Mouse (Mus musculus): ENCODE data around the gene Gm26992. TPM values are rescaled to one million over a fixed set of nuclear protein-coding genes. Genes with fewer than 3 reads are reported as not detected.

Gm26992 gene
- polyA plus RNA-seq, 1 experiment from 2014 or later = not detected

DNA sequence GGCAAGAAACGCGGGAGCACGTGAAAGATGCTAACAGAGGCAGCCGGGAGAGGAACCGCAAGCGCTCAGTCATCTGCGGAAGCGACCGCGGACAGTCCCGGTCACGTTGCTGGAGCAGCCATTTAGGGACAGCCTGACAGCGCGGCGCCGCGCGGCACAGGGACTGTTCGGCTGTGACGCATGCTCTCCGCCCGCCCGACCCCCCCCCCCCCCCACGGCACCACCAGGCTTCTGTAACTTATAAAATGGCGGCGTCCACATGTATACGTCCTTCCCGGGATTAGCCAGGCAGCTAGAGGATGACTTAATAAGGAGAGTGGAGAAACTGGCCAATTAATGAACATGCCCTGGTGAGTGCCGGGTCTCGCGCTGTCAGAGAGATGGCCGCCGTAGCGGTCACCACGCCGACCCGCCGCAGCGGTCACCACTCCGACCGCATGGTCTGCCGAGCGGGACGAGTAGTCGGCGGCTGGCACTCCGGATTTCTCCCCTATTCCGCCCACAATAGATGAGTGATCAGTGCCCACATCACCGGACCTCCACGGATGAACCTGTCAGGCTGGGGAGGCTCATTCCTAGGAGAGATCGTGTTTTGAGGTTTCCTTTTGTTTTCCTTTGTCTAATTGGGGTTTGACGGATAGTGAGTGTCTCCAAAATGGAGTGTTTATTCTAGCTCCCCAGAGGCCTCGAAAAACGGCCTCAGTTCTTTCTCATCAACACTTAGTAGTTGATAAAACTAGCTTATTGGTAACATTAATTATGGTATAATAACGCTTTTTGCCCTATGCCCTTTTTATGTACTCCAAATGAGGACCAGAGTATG lies 71.8 kb downstream of the Gm26992 start:
- Histone ChIP-seq H3K27ac (ENCODE audit: low read length) (peak overlapping the region; percentile 92), H3K4me2 (ENCODE audit: low read depth, low read length) (peak overlapping the region; percentile 57), H3K9me3 (replicated peaks; ENCODE audit: control insufficient read depth, low read length) (no peaks in the 10 kb centered on the region), H3K27me3 (ENCODE audit: control insufficient read depth, insufficient read depth, low read length) (no peaks in the 10 kb centered on the region), H3K4me1 (ENCODE audit: control insufficient read depth, insufficient read depth, low read length) (peaks cover 7% of the 10 kb centered on the region), H3K9ac (ENCODE audit: low read length) (peak overlapping the region; percentile 87), H3K4me3 (replicated peaks; ENCODE audit: low read length) (peak overlapping the region; percentile 65), H3K36me3 (ENCODE audit: control insufficient read depth, insufficient read depth, low read length) (peaks cover 3% of the 10 kb centered on the region; the same call in 1 of the 2 replicates)
- peak; percentile 96 for ATAC-seq (ENCODE audit: insufficient read depth, low FRiP score)
- WGBS = under 1% methylated on average over 51 of the region's 55 CpGs

DNA sequence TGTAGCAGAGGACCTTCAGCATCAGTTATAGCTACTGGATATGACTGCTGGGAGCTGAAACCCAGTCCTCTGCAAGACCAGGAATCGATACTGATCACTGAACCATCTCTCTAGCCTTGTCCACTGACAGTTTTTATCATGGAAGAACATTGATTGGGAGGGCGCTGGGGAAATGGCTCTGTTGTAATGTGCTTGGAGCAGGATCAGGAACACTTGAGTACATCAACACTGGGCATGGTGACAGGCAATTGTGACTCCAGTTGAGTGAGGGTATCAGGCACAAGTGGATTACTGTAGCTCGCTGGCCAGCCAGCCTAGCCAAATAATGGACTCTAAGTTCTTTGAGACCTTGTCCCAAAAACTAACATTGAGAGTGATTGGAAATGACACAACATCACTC lies 77.6 kb downstream of the Gm26992 start:
- no peak for ATAC-seq (ENCODE audit: insufficient read depth, low FRiP score)
- Histone ChIP-seq H3K4me1 (ENCODE audit: control insufficient read depth, insufficient read depth, low read length) (no peaks in the 10 kb centered on the region; the same call in 1 of the 2 replicates), H3K4me3 (replicated peaks; ENCODE audit: low read length) (no peak overlapping the region)

DNA sequence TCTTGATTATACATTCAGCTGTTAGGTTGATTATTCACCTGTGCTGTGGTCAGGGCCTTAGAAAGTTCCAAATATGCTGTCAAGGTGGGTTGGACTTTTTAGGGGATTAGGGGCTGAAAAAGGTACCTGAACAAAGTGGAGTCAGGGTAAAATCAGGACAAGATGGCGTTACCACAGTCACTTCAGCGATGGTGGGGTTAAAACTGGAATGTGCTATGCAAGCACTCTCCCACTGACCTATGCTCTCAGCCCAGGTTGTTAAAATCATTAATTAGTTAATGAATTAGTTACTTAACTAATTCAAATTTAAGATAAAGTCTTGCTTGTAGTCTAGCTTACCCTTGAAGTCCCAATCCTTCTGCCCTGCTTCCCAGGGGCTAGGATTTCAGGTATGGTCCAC lies 78.3 kb downstream of the Gm26992 start:
- ATAC-seq (ENCODE audit: insufficient read depth, low FRiP score) = no peak
- Histone ChIP-seq H3K4me3 (replicated peaks; ENCODE audit: low read length) (no peak overlapping the region), H3K27ac (ENCODE audit: low read length) (no peak overlapping the region), H3K4me2 (ENCODE audit: low read depth, low read length) (no peak overlapping the region), H3K27me3 (ENCODE audit: control insufficient read depth, insufficient read depth, low read length) (no peaks in the 10 kb centered on the region), H3K9me3 (replicated peaks; ENCODE audit: control insufficient read depth, low read length) (no peaks in the 10 kb centered on the region), H3K9ac (ENCODE audit: low read length) (no peak overlapping the region), H3K36me3 (ENCODE audit: control insufficient read depth, insufficient read depth, low read length) (peaks cover 3% of the 10 kb centered on the region; the same call in 1 of the 2 replicates), H3K4me1 (ENCODE audit: control insufficient read depth, insufficient read depth, low read length) (no peaks in the 10 kb centered on the region)
- 88% methylated on average over 2 of the region's 2 CpGs for WGBS

More for the DNA sequence above, 77.6 kb downstream of the Gm26992 start:
- Histone ChIP-seq H3K9ac (ENCODE audit: low read length) (no peak overlapping the region), H3K27ac (ENCODE audit: low read length) (no peak overlapping the region), H3K4me2 (ENCODE audit: low read depth, low read length) (no peak overlapping the region), H3K9me3 (replicated peaks; ENCODE audit: control insufficient read depth, low read length) (no peaks in the 10 kb centered on the region), H3K36me3 (ENCODE audit: control insufficient read depth, insufficient read depth, low read length) (peaks cover 3% of the 10 kb centered on the region; the same call in 1 of the 2 replicates), H3K27me3 (ENCODE audit: control insufficient read depth, insufficient read depth, low read length) (no peaks in the 10 kb centered on the region)
- 89% methylated on average over 3 of the region's 3 CpGs for WGBS

DNA sequence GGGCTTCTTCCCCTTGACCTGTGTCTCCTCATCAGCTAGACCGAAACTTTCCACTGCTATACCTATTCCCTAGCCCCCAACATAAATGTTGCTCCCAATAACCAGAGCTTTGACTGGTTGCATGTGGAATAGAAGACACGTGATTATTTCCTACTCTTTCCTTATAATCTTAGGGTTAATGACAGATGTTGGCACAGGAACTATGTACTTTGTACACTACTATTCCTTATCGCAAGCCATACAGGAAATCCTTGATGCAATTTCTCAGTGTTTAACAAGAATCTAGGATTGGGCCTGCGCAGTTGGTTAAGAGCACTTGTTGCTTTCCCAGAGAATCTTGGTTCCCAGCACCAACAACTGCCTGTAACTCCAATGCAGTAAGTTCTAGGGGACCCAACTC lies 86.4 kb downstream of the Gm26992 start:
- no peaks in the 10 kb centered on the region for H3K9me3 ChIP-seq (replicated peaks; ENCODE audit: control insufficient read depth, low read length)
- no peak overlapping the region for H3K4me2 ChIP-seq (ENCODE audit: low read depth, low read length)
- no peaks in the 10 kb centered on the region for H3K27me3 ChIP-seq (ENCODE audit: control insufficient read depth, insufficient read depth, low read length)
- H3K27ac ChIP-seq (ENCODE audit: low read length) = no peak overlapping the region
- H3K9ac ChIP-seq (ENCODE audit: low read length) = no peak overlapping the region
- no peak overlapping the region for H3K4me3 ChIP-seq (replicated peaks; ENCODE audit: low read length)
- ATAC-seq (ENCODE audit: insufficient read depth, low FRiP score) = 0 out of 2 replicates have a peak, but pooled peaks have one; percentile 37
- no peaks in the 10 kb centered on the region for H3K4me1 ChIP-seq (ENCODE audit: control insufficient read depth, insufficient read depth, low read length)
- WGBS = 81% methylated on average over 4 of the region's 4 CpGs
- H3K36me3 ChIP-seq (ENCODE audit: control insufficient read depth, insufficient read depth, low read length) = no peaks in the 10 kb centered on the region

DNA sequence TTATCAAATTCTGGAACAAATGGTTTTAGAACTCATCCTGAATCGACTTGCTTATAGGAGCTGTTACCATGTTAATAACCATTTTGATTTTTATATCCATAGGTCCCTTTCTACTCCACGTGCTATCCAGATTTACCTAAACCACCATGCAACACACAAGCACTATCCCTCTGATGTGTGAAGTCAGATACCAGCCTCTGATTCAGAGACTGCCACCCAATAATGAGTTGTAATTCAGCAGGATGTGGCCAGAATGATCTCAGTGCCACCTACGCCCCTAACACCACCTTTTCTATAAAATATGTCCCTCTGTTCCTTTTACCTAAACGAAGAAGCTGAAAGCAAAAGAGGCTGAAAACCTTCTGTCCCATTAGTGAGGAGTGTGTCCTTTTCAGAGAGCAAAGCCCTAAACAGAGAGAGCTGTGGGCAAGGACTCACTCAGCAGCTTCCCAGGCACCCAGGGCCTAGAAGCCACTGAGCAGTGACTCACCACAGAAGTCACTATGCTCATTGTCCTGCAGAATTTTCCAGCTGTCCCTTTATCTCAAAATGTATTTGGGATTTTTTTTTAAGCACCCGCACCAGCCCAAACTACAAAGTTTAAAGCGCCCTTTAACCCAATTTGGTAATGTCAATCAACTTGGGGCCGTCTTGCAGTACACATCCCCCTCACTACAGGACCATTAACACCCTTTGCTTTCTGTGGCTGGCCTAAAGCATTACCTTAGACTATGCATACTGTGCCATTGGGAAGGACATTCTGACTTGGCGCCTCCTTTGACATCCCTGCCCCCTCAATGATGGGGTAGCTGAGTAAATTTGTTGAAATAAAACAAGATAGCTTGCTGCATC lies 87.6 kb downstream of the Gm26992 start:
- no peak for ATAC-seq (ENCODE audit: insufficient read depth, low FRiP score)
- no peak overlapping the region for H3K9ac ChIP-seq (ENCODE audit: low read length)
- H3K9me3 ChIP-seq (replicated peaks; ENCODE audit: control insufficient read depth, low read length) = no peaks in the 10 kb centered on the region
- no peaks in the 10 kb centered on the region for H3K27me3 ChIP-seq (ENCODE audit: control insufficient read depth, insufficient read depth, low read length)
- no peak overlapping the region for H3K4me3 ChIP-seq (replicated peaks; ENCODE audit: low read length)
- H3K4me2 ChIP-seq (ENCODE audit: low read depth, low read length) = no peak overlapping the region
- no peaks in the 10 kb centered on the region for H3K36me3 ChIP-seq (ENCODE audit: control insufficient read depth, insufficient read depth, low read length)
- H3K4me1 ChIP-seq (ENCODE audit: control insufficient read depth, insufficient read depth, low read length) = no peaks in the 10 kb centered on the region
- no peak overlapping the region for H3K27ac ChIP-seq (ENCODE audit: low read length)
- 76% methylated on average over 8 of the region's 8 CpGs for WGBS

DNA sequence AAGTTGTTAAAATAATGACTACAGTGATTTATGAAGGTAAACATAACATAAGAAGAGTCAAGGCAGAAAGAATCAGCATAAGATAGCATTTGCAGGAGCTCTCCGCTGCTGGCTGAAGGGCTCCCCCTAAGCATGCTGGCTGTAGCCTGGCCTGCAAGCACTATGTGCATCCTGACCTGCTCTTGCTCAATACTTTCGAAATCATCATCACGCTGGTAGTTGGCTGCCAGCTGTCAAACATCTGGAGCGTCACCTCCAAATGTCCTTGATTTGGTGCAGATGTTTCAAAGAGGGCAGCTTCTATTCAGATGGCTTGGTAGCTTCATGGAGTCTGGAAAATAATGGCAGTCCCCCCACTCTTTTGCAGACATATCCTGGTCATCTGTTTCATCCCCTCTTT lies 93.0 kb downstream of the Gm26992 start:
- H3K9me3 ChIP-seq (replicated peaks; ENCODE audit: control insufficient read depth, low read length) = no peaks in the 10 kb centered on the region
- H3K27me3 ChIP-seq (ENCODE audit: control insufficient read depth, insufficient read depth, low read length) = no peaks in the 10 kb centered on the region
- H3K9ac ChIP-seq (ENCODE audit: low read length) = no peak overlapping the region
- ATAC-seq (ENCODE audit: insufficient read depth, low FRiP score) = no peak
- WGBS = 37% methylated on average over 4 of the region's 4 CpGs
- no peak overlapping the region for H3K4me3 ChIP-seq (replicated peaks; ENCODE audit: low read length)
- no peaks in the 10 kb centered on the region; the same call in 1 of the 2 replicates for H3K4me1 ChIP-seq (ENCODE audit: control insufficient read depth, insufficient read depth, low read length)
- H3K27ac ChIP-seq (ENCODE audit: low read length) = peak overlapping the region; percentile 78; the same call in 1 of the 2 replicates
- H3K4me2 ChIP-seq (ENCODE audit: low read depth, low read length) = no peak overlapping the region
- no peaks in the 10 kb centered on the region for H3K36me3 ChIP-seq (ENCODE audit: control insufficient read depth, insufficient read depth, low read length)

DNA sequence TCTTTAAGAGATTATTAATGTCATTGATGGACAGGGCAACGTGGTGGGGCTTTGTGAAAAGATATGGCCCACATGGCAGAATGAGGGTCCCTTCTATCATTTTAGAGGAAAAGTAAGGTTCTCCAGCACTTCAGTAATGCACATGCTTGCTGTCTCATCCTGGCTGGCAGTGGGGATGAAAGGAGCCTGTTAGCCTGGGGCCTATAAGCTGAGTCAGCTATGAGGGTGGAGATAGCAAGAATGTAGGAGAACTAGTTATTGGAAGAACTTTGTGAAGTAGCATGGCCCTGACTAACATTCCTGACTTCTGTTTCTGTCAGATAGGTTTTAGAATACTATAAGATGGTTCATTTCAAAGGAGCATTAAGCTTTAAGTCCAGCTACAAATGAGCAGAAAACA lies 93.5 kb downstream of the Gm26992 start:
- no peaks in the 10 kb centered on the region for H3K9me3 ChIP-seq (replicated peaks; ENCODE audit: control insufficient read depth, low read length)
- H3K36me3 ChIP-seq (ENCODE audit: control insufficient read depth, insufficient read depth, low read length) = no peaks in the 10 kb centered on the region
- H3K4me1 ChIP-seq (ENCODE audit: control insufficient read depth, insufficient read depth, low read length) = no peaks in the 10 kb centered on the region; the same call in 1 of the 2 replicates
- H3K27me3 ChIP-seq (ENCODE audit: control insufficient read depth, insufficient read depth, low read length) = no peaks in the 10 kb centered on the region
- H3K27ac ChIP-seq (ENCODE audit: low read length) = peak overlapping the region; percentile 78
- no peak overlapping the region for H3K9ac ChIP-seq (ENCODE audit: low read length)
- no peak overlapping the region for H3K4me3 ChIP-seq (replicated peaks; ENCODE audit: low read length)
- H3K4me2 ChIP-seq (ENCODE audit: low read depth, low read length) = no peak overlapping the region
- peak; percentile 40; the same call in 1 of the 2 replicates for ATAC-seq (ENCODE audit: insufficient read depth, low FRiP score)
- WGBS = 68% methylated on average over 1 of the region's 1 CpGs

DNA sequence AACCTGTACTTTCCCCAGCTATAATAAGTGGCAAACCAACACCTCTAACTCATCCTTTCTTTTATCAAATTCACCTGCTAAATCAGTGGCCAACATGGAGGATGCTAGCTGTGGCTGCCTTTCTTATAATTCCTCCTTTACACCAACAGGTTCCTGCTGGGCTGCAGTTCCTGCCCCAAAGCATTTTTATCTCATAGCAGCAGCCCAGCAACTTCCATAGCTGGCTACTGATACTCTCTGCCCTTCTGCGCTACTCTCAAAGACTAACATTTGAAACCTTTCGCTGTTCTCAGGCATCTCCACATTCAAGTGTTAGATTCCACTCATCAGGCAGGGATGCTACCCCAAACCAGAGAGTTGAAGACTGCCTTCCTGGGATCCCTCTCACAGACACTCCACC lies 97.0 kb downstream of the Gm26992 start:
- H3K9me3 ChIP-seq (replicated peaks; ENCODE audit: control insufficient read depth, low read length) = no peaks in the 10 kb centered on the region
- no peaks in the 10 kb centered on the region for H3K27me3 ChIP-seq (ENCODE audit: control insufficient read depth, insufficient read depth, low read length)
- H3K4me3 ChIP-seq (replicated peaks; ENCODE audit: low read length) = no peak overlapping the region
- H3K36me3 ChIP-seq (ENCODE audit: control insufficient read depth, insufficient read depth, low read length) = no peaks in the 10 kb centered on the region
- WGBS = 95% methylated on average over 2 of the region's 2 CpGs
- H3K4me2 ChIP-seq (ENCODE audit: low read depth, low read length) = no peak overlapping the region
- no peaks in the 10 kb centered on the region; the same call in 1 of the 2 replicates for H3K4me1 ChIP-seq (ENCODE audit: control insufficient read depth, insufficient read depth, low read length)
- no peak overlapping the region for H3K27ac ChIP-seq (ENCODE audit: low read length)
- ATAC-seq (ENCODE audit: insufficient read depth, low FRiP score) = no peak
- no peak overlapping the region for H3K9ac ChIP-seq (ENCODE audit: low read length)

DNA sequence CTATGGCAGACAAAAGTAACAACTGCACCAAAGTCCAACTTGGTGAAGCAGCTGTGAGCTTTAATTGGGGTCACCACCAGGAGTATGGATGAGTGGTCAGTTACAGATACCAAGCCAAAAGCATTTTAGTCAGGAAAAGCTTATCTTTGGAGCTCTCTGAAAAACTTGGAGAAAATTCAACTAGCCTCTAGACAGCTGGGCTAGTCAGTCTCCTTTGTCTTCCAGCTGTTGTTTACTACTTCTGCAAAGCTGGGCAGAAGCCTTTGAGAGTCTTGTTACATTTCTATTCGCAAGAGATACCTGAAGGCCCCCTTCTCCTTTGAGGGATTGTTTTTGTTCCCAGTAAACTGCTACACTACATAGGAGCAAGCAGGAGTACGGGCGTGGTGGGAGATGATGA lies 97.7 kb downstream of the Gm26992 start:
- Histone ChIP-seq H3K9me3 (replicated peaks; ENCODE audit: control insufficient read depth, low read length) (no peaks in the 10 kb centered on the region), H3K4me1 (ENCODE audit: control insufficient read depth, insufficient read depth, low read length) (no peaks in the 10 kb centered on the region; the same call in 1 of the 2 replicates), H3K27ac (ENCODE audit: low read length) (no peak overlapping the region), H3K4me2 (ENCODE audit: low read depth, low read length) (no peak overlapping the region), H3K36me3 (ENCODE audit: control insufficient read depth, insufficient read depth, low read length) (no peaks in the 10 kb centered on the region), H3K27me3 (ENCODE audit: control insufficient read depth, insufficient read depth, low read length) (no peaks in the 10 kb centered on the region), H3K4me3 (replicated peaks; ENCODE audit: low read length) (no peak overlapping the region), H3K9ac (ENCODE audit: low read length) (no peak overlapping the region)
- no peak for ATAC-seq (ENCODE audit: insufficient read depth, low FRiP score)
- 62% methylated on average over 3 of the region's 3 CpGs for WGBS
